Mouse (Mus musculus) bone marrow macrophage, adult 2 months (primary cell): Measurements from ENCODE around the gene Kif5a. TPM values are rescaled to one million over a fixed set of nuclear protein-coding genes. Genes with fewer than 3 reads are reported as not detected.
A peak's percentile ranks its signal among the peaks of the same experiment; 100 is the strongest.

Source experiments
- H3K27ac ChIP-seq: 2 replicates; pipeline ENCODE4 v1.5.1; 2012; ENCODE audit warnings: low read depth, low read length; ENCODE audit not compliant: insufficient read depth
- H3K4me1 ChIP-seq: 2 replicates; pipeline ENCODE4 v1.6.1; 2012; ENCODE audit warnings: low read length; ENCODE audit not compliant: control insufficient read depth, insufficient read depth
- H3K4me3 ChIP-seq: 2 replicates; pipeline ENCODE4 v1.5.1; 2012; ENCODE audit warnings: mild to moderate bottlenecking, low read length, moderate library complexity; ENCODE audit not compliant: insufficient read depth
- CTCF ChIP-seq: IDR thresholded peaks from 2 replicates; pipeline ENCODE4 v1.5.1; 2012; ENCODE audit warnings: low read depth, mild to moderate bottlenecking, low read length, moderate library complexity
- POLR2A ChIP-seq: IDR thresholded peaks from 2 replicates; pipeline ENCODE4 v1.6.1; 2012; ENCODE audit warnings: mild to moderate bottlenecking, low read depth, low read length, borderline replicate concordance
- polyA plus RNA-seq: library from polyadenylated mRNA; stranded (reverse); fragments of >200 nt; gene quantifications from 2 replicates; pipeline ENCODE4 v1.2.4, GENCODE M21; 2012; ENCODE audit not compliant: missing spikeins, insufficient read depth, insufficient read length

Kif5a gene
- polyA plus RNA-seq, 1 experiment: 2.3 TPM

- no peak overlapping the region for H3K27ac ChIP-seq
- TF ChIP-seq POLR2A: no peak
- TF ChIP-seq CTCF: 0 out of 2 replicates have a peak, but pooled peaks have one; percentile 13
- H3K4me3 ChIP-seq: no peak overlapping the region
- peaks cover 10% of the 10 kb centered on the region for H3K4me1 ChIP-seq
These were observed 34.1 kb upstream of the Kif5a start for GRCm38 (mm10) chr10:127297015-127297871.

- Histone ChIP-seq H3K4me1 (peaks cover 10% of the 10 kb centered on the region), H3K4me3 (no peak overlapping the region), H3K27ac (no peak overlapping the region)
- no peak for TF ChIP-seq CTCF
These were observed 33.0 kb upstream of the Kif5a start for GRCm38 (mm10) chr10:127295986-127296794.

- no peak overlapping the region for H3K4me3 ChIP-seq
- H3K4me1 ChIP-seq: peaks cover 10% of the 10 kb centered on the region
- TF ChIP-seq CTCF: no peak
- no peak for TF ChIP-seq POLR2A
- no peak overlapping the region for H3K27ac ChIP-seq
These were observed 31.9 kb upstream of the Kif5a start for GRCm38 (mm10) chr10:127294895-127295510.

- Histone ChIP-seq H3K4me3 (no peak overlapping the region), H3K27ac (peak overlapping the region; percentile 49; the same call in 1 of the 2 replicates), H3K4me1 (peaks cover 14% of the 10 kb centered on the region)
These were observed 30.5 kb upstream of the Kif5a start for GRCm38 (mm10) chr10:127293590-127294113.

GRCm38 (mm10) chr10:127292987-127293538, 29.9 kb upstream of the Kif5a start:
- no peak for TF ChIP-seq CTCF
- TF ChIP-seq POLR2A: no peak
- Histone ChIP-seq H3K4me1 (peaks cover 14% of the 10 kb centered on the region), H3K27ac (peak overlapping the region; percentile 49), H3K4me3 (peak overlapping the region; percentile 29; the same call in 1 of the 2 replicates)

More at GRCm38 (mm10) chr10:127293590-127294113, 30.5 kb upstream of the Kif5a start:
- TF ChIP-seq POLR2A: no peak
- no peak for TF ChIP-seq CTCF

- TF ChIP-seq CTCF (no peak), POLR2A (no peak)
- H3K4me3 ChIP-seq: peak overlapping the region; percentile 70
- peak overlapping the region; percentile 21 for H3K27ac ChIP-seq
- H3K4me1 ChIP-seq: peaks cover 18% of the 10 kb centered on the region
These were observed 28.9 kb upstream of the Kif5a start for GRCm38 (mm10) chr10:127291881-127292638.

- Histone ChIP-seq H3K27ac (peak overlapping the region; percentile 77), H3K4me3 (peak overlapping the region; percentile 70), H3K4me1 (peaks cover 22% of the 10 kb centered on the region)
- TF ChIP-seq CTCF (no peak), POLR2A (no peak)
These were observed 28.1 kb upstream of the Kif5a start for GRCm38 (mm10) chr10:127290930-127291880.

GRCm38 (mm10) chr10:127290307-127290929, 27.3 kb upstream of the Kif5a start:
- TF ChIP-seq CTCF (no peak), POLR2A (peak; percentile 90; the same call in 1 of the 2 replicates)
- peaks cover 22% of the 10 kb centered on the region for H3K4me1 ChIP-seq
- peak overlapping the region; percentile 71 for H3K4me3 ChIP-seq
- peak overlapping the region; percentile 91 for H3K27ac ChIP-seq
